ENCODE assay signal across 8 mouse cellular contexts in the genomic region with DNA sequence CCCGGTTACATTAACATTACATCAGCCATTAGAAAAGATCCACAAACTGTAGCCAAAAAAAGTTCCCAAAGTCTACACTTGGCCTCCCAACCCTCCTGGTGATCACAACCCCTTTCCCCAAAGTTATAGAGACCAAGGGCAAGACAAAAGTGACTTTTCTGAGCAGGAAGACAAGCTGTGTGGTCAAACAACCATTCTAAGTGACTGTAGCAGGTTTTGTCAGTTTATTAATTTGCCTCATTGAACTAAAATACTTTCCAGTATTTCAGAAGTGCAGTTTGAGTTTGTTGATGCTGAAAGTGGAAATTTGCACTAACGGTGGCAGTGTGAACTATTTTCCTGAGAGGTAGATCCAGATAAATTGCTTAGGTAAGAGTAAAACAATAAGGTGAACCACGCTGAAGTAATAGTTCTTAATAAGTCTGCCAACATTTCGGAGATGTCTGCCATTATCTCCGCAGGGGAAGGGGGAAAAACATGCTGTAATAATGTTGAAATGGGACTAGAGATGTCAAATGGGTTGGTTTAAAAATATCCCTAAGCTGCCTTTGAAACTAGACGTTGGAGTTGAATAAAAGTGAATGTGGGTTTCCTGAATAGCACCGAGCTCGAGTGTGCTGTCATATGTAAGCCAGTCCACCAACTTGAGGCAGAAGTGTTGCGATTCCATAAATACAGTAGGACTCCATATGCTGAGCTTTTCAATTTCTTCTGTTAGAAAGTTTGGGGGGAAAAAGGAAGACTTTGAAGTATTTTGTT. TPM values are rescaled to one million over a fixed set of nuclear protein-coding genes. Genes with fewer than 3 reads are reported as not detected.
DNase-seq lines count a peak whose midpoint lies in the region; ATAC-seq and TF ChIP-seq lines count a peak whose summit lies in the region.

No protein-coding gene starts in this region.

- 45% methylated on average over 9 of the region's 9 CpGs for WGBS in kidney, embryonic 15.5 days
- WGBS in bone marrow, adult 2 months, result 15% methylated on average over 9 of the region's 9 CpGs
- 20% methylated on average over 9 of the region's 9 CpGs for WGBS in hindbrain, embryonic 11.5 days
- 11% methylated on average over 9 of the region's 9 CpGs for WGBS in midbrain, embryonic 13.5 days

- H3K36me3 ChIP-seq in kidney, embryonic 15.5 days, result peaks cover 18% of the 10 kb centered on the region
- 0 out of 2 replicates have a peak, but pooled peaks cover 4% of the 10 kb centered on the region for H3K36me3 ChIP-seq in hindbrain, embryonic 11.5 days (ENCODE audit: control insufficient read depth, insufficient read depth, low read length)
- H3K36me3 ChIP-seq in midbrain, embryonic 13.5 days, result peaks cover 11% of the 10 kb centered on the region

- H3K27me3 ChIP-seq in kidney, embryonic 15.5 days, result no peaks in the 10 kb centered on the region
- no peaks in the 10 kb centered on the region for H3K27me3 ChIP-seq in hindbrain, embryonic 11.5 days (ENCODE audit: control insufficient read depth, insufficient read depth, low read length)
- H3K27me3 ChIP-seq in midbrain, embryonic 13.5 days, result no peaks in the 10 kb centered on the region

- no peak for ATAC-seq in kidney, embryonic 15.5 days (replicated peaks; ENCODE audit: low FRiP score)
- no peak for ATAC-seq in hindbrain, embryonic 11.5 days (ENCODE audit: low FRiP score)
- ATAC-seq in midbrain, embryonic 13.5 days, result no peak
- no peak for ATAC-seq in monocyte, adult 5-6 weeks (replicated peaks; ENCODE audit: insufficient number of reproducible peaks, low FRiP score, low TSS enrichment, poor library complexity, severe bottlenecking)

- no peak for DNase-seq in kidney, postnatal 36 days
- DNase-seq in hindbrain, embryonic 11.5 days (ENCODE audit: low spot score), result no peak
- no peak for DNase-seq in gastrocnemius, adult 18-20 months (ENCODE audit: low spot score)
- DNase-seq in right cerebral cortex, postnatal 25 days, result no peak

- H3K9ac ChIP-seq in kidney, embryonic 15.5 days, result peak overlapping the region; percentile 86
- H3K9ac ChIP-seq in hindbrain, embryonic 11.5 days (ENCODE audit: low read depth, low read length), result peak overlapping the region; percentile 99
- H3K9ac ChIP-seq in midbrain, embryonic 13.5 days (replicated peaks), result peak overlapping the region; percentile 93

- TF ChIP-seq CTCF in bone marrow, adult 2 months (IDR thresholded peaks at IDR 0.05; ENCODE audit: control insufficient read depth, insufficient read depth, low read length), result no peak

- H3K4me3 ChIP-seq in kidney, embryonic 15.5 days (replicated peaks), result peak overlapping the region; percentile 86
- peak overlapping the region; percentile 80 for H3K4me3 ChIP-seq in bone marrow, adult 2 months (replicated peaks; ENCODE audit: control insufficient read depth, low read depth, low read length)
- peak overlapping the region; percentile 90 for H3K4me3 ChIP-seq in hindbrain, embryonic 11.5 days (ENCODE audit: low read depth, low read length)
- peak overlapping the region; percentile 86 for H3K4me3 ChIP-seq in midbrain, embryonic 13.5 days (replicated peaks)

- no peaks in the 10 kb centered on the region for H3K9me3 ChIP-seq in kidney, embryonic 15.5 days (replicated peaks)
- no peaks in the 10 kb centered on the region for H3K9me3 ChIP-seq in hindbrain, embryonic 11.5 days (ENCODE audit: control insufficient read depth, low read length)
- H3K9me3 ChIP-seq in midbrain, embryonic 13.5 days, result no peaks in the 10 kb centered on the region

- no peak for TF ChIP-seq POLR2A in bone marrow, adult 2 months (IDR thresholded peaks at IDR 0.05; ENCODE audit: borderline replicate concordance, control insufficient read depth, low read depth, low read length)

- H3K4me1 ChIP-seq in kidney, embryonic 15.5 days, result peaks cover 46% of the 10 kb centered on the region
- H3K4me1 ChIP-seq in bone marrow, adult 2 months (ENCODE audit: control insufficient read depth, insufficient read depth, low read length), result peaks cover 3% of the 10 kb centered on the region; the same call in 1 of the 2 replicates
- H3K4me1 ChIP-seq in hindbrain, embryonic 11.5 days (replicated peaks; ENCODE audit: control insufficient read depth, insufficient read depth, low read length), result peaks cover 16% of the 10 kb centered on the region
- H3K4me1 ChIP-seq in midbrain, embryonic 13.5 days (replicated peaks), result peaks cover 60% of the 10 kb centered on the region

- peak overlapping the region; percentile 88 for H3K4me2 ChIP-seq in kidney, embryonic 15.5 days
- peak overlapping the region; percentile 72 for H3K4me2 ChIP-seq in hindbrain, embryonic 11.5 days (replicated peaks; ENCODE audit: low read depth, low read length)
- peak overlapping the region; percentile 82 for H3K4me2 ChIP-seq in midbrain, embryonic 13.5 days (replicated peaks)

- H3K27ac ChIP-seq in kidney, embryonic 15.5 days, result no peak overlapping the region
- H3K27ac ChIP-seq in bone marrow, adult 2 months (ENCODE audit: control insufficient read depth, insufficient read depth, low read depth, low read length, poor library complexity), result peak overlapping the region; percentile 85
- peak overlapping the region; percentile 100 for H3K27ac ChIP-seq in hindbrain, embryonic 11.5 days (ENCODE audit: low read depth, low read length)
- H3K27ac ChIP-seq in midbrain, embryonic 13.5 days, result peak overlapping the region; percentile 99

RNA-seq across cellular contexts. Expression of a gene that starts 1.8 kb away (rescaled TPM):
- 1.7 and 1.9 TPM in 2 replicates for polyA plus RNA-seq in kidney, embryonic 15.5 days (2015; fragmentation: Nextera tagmentation; extraction: Ambion mirVana)
- 14.3 and 17.9 TPM in 2 replicates for polyA plus RNA-seq in bone marrow, adult 2 months (2011; ENCODE audit: insufficient read depth, insufficient read length, low replicate concordance, missing spikeins)
- 9.4 and 20.0 TPM in 2 replicates for polyA plus RNA-seq in hindbrain, embryonic 11.5 days (2014; fragmentation: Nextera tagmentation; extraction: Ambion mirVana)
- 14.0 and 20.6 TPM in 2 replicates for polyA plus RNA-seq in midbrain, embryonic 13.5 days (2015; fragmentation: Nextera tagmentation; extraction: Ambion mirVana)
- total RNA-seq in monocyte, adult 5-6 weeks (2017), result 21.8 to 50.1 TPM (median 31.3 TPM) in 3 replicates
- 100 to 1,000 TPM; 107 to 125 TPM for total RNA-seq in gastrocnemius, adult 18-20 months (2021)
